Mouse (Mus musculus) activated CD4-positive, CD25-positive, alpha-beta regulatory T cell, adult 4 months (primary cell): Measurements from ENCODE around the gene Glt8d2. TPM values are rescaled to one million over a fixed set of nuclear protein-coding genes. Genes with fewer than 3 reads are reported as not detected.
"Not testable (repeated sequence)": the region's sequence is repeated elsewhere in the genome, so short reads cannot be mapped to it uniquely, and the experiment has no call there.

Experiments used
- ATAC-seq: one replicate; pipeline ENCODE4 v1.8.0; 2017
- polyA plus RNA-seq, 2 experiments: library from polyadenylated mRNA; unstranded; fragments of 100-300 nt; shearing (Covaris generic); gene quantifications; one replicate each; pipeline ENCODE4 v1.2.1; 2017

The Glt8d2 gene
- polyA plus RNA-seq, 2 experiments from 2014 or later, result 1.7 to 2.2 TPM

DNA sequence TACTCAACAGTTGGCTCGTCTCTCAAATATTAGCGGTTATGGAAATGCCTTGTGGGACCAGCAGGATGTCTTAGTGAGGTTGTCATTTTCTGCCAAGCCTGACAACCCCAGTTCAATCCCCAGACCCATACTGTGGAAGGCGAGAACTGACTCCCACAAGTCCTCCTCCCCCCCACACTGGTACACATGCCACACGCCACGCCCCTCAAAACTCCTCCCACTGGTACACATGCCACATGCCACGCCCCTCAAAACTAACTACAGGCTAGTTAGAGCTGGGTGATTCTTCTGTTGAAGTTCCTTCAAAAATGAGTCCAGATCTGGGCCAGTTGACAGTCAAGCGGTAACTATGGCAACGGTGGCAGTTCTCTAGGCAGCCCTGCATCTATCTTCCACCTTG, 44.4 kb downstream of the Glt8d2 start:
- ATAC-seq, result no peak

DNA sequence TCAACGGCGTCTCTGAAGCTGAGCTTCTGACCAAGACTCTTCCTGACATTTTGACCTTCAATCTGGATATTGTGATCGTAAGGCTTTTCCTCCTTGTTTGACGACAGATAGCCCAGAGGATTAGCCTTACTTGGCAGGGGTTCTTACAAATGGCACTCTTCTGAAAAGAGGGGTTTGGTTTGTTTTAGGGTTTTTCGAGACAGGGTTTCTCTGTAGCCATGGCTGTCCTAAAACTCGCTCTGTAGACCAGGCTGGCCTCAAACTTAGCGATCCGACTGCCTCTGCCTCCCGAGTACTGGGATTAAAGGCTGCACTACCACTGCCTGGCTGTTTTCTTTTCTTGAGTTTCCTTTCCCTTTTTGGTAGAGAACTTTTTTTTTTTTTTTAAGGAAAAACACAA, 49.0 kb downstream of the Glt8d2 start:
- no peak for ATAC-seq

DNA sequence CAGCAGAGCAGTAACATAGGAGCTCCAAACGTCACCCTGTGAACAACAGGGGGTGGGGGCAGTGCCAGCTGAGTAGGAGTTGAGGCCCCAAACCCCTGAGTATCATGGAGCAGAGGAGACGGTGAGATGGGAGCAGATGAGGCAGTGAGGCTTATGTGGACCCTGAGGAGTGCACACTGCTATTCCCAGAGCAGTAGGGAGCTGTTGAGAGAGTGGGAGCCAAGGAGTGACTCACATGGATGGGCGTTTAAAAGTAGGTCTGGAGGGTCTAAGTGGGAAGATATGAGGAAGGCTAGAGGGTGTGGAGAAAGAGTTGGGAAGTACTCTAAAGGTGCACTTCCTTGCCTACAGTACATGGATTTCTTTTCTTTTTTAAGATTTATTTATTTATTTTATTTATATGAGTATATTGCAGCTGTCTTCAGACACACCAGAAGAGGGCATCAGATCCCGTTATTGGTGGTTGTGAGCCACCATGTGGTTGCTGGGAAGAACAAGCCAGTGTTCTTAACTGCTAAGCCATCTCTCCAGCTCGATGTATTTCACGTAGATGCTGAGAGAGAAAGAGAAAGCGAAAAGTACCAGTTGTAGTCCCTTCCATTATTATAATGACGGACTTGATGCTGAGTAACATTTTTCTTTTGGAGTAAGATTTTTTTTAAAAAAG, 51.3 kb downstream of the Glt8d2 start:
- ATAC-seq, result no peak

DNA sequence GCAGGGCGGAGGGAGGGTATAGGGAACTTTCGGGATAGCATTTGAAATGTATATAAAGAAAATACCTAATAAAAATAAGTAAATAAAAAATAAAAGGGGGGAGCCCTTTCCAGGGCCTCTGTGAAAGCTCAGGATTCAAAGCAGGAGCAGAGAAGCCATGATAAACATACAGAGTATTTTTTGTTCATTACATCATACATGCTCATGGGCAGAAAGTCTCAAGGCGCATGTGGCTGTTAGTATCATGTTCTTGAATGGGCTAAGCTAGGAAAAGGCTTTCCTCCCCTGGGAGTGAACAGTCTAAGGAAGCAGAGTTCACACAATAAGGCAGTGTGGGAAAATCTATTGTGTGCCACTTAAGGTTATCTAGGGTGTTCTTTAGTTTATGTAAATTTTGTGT, 54.1 kb downstream of the Glt8d2 start:
- no peak for ATAC-seq

DNA sequence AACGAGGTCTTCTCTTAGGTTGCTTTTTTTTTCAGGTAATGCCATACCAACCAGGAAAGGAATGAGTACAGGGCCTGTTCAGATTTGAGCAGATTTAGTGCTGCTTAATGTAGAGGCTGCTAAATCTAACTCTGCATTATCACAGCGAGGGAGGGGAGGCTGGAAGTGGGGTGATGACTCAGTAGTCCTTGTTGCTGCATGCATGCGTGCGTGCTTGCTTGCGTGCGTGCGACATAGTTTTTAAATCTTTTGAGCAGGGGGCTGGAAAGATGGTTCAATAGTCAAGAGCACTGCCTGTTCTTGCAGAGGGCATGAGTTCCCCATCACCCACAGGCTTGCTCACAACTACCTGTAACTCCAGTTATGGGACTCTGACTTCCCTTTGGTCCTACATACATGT, 56.1 kb downstream of the Glt8d2 start:
- ATAC-seq, result no peak

DNA sequence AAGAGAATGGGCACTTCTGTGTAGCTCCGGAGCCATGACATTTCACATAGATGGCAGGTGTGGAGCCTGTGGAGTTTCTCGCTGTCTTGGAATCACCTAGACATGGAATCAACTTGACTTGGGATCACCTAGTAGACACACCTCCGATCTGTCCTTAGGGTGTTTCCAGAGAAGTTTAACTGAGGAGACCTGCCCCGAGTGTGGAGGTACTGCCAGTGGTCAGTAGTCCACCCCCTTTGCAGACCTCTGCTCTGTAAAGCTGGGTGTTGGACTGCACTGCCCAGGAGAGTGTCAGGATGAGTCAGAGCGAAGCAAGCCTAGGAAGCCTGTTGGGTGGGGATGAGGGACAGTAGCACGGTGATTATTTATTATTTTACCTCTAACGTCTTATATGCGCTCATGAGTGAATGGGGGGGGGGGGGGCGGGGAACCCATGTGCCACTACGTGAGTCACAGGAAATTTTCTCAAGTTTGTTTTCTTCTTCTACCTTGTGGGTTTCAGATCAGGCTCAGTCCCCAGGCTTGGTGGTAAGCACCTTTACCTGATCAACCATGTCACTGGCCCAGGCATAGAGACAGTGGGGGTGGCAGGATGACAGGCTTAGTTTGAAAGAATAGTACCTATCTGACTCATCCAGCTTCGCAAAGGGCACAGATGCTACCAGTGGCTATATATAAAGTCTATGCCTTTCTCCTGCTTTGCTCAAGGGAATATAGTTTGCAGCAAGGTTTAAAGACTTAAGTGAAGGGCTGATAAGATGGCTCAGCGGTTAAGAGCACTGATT, 57.8 kb downstream of the Glt8d2 start:
- peak; percentile 39 for ATAC-seq

DNA sequence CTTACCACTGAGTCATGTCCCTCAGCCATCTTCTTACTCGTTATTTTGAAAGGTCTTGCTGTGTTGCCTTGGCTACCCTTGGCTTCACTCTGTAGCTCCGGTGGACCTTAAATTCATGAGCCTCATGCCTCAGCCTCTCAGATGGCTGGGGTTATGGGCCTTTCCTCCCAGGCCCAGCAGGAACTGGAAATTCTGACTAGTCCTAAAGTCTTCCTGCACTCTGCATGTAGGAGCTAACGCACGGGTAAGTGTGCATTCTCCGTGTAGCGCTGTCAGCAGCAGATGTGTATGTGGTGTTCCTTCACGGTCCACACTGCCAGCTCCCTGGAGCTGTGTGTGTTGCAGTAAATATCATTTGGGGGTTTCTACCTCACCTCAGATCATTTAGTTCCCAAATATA, 59.3 kb downstream of the Glt8d2 start:
- no peak for ATAC-seq

DNA sequence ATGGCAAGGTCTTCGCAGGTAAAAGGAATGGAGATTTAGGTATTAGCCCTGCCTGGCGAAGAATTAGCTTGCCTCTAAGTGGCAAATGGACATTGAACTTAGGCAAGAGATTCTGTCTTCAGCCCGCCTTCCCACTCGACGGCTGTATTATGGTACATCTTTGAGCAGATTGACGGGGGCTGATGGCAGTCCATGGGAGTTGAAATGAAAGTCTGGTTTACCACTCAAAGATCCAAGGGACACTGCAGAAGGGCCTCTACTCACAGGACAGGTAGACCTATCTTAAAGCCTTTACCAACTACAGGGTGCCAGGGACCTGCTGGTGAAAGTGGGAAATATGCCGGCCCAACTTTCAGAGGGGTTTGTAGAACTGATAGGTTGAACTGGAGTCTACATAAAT, 60.0 kb downstream of the Glt8d2 start:
- no peak for ATAC-seq

DNA sequence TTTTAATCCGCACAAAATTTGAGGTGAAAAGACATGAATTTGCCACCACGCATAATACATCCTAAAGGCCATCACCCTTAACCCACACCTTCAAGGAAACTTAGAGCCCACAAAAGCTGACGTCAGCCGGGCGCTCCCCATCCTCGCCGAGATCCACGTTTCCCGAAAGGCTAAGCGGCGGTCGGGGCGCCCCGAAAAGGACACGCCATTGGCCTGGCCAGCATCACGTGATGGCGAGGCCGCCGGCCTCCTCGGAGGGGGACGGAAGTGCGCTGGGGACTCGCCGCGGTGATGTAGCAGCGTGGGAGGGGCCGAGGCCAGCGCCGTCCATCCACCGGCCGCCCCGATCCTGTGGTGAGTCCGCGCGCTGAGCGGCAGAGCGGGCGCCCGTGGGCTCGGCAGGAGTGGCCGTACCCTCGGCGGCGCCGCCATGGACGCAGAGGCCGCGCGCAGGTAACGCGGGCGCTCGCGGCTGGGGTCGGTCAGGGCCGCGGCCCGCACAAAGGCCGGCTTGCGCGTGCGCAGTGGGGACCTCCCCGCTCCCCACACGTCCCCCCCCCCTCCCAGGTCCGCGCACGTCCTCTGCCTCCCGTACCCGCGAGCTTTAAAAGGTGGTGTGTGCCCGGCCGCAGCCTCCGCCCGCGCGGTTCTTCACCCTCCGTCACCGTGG, 60.7 kb downstream of the Glt8d2 start, which contains the start of gene Tdg:
Tdg (plus strand) TSS at position 243 of the 670 bp plus-strand sequence.
- ATAC-seq, result peak; percentile 91

DNA sequence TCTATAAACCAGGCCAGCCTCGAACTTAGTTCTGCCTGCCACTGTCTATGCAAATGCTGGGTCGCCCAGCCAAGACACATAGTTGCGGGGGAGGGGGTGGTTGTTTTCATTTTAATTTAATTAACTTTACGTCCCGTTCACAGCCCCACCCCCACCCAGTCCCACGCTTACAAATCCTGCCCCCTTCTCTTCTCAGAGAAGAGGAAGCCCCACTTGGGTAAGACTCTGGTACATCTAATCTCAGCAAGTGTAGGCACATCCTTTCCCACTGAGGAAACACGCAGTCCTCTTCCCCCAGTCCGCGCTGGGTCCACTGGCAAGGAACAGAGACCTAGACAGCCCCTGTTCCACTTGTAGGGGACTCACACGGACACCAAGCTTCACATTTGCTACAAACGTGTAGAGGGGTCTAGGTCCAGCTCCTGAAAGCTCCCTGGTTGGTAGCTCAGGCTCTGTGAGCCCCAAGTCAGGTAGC, 61.3 kb downstream of the Glt8d2 start:
- peak; percentile 3 for ATAC-seq

DNA sequence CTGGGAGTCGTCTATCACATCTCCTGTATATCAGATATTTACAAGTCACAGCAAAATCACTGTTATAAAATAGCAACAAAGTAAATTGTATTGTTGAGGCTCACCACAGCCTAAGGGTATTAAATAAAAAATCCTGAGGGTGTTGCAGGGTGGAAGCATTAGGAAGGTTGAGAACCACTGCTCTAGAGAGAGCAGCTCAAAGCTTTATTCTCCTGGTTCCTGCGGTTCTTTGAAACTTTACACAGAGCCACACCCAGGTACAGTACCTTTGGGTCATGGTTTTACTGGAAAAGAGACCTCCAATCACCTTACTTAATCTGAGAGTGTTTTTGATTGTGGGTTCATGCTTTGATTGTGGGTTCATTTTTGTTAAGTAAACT, 66.9 kb downstream of the Glt8d2 start:
- ATAC-seq, result not testable (repeated sequence)

DNA sequence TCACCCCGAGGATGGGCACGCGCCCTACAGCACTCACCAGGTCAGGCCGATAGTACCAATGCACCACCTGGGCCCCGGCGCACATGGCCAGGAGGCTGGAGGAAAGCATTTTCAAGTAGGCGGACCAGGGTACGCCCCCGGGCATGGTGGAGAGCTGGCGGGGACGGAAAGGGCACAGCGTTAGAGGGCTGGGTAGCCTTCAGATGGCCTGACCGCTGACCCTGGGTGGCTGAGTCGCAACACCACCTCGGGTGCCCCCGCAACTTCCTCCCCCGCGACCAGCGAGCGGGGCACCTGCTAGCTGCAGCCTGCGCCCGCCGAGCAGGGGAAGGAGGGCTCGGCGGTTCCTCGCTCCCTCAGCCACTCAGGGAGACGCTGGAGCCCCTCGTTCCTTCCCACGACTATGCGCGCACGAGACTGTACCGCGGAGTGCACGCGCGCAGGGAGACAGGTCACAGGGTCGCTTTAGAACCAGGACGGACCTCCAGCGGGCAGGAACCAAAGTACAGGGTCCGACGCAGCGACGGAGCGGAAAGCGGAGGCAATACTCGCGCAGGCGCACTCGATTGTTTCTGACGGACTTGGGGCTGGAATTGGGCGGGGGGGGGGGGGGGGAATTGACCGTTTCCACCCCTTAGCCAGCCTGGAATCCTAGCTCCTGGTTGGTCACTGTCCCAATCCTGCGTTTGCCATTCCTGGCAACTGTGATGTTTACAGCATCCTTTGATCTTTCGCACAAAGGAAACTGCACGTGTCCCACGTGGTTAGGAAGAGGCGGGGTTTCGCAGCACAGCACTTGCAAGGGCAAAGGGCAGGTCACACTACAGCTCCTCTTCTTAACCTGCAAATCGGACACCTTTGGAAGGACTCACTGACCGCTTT, 67.5 kb downstream of the Glt8d2 start, which contains the start of gene 1190007I07Rik:
1190007I07Rik (minus strand) TSS at position 558 of the 882 bp plus-strand sequence.
- ATAC-seq, result peak; percentile 81

DNA sequence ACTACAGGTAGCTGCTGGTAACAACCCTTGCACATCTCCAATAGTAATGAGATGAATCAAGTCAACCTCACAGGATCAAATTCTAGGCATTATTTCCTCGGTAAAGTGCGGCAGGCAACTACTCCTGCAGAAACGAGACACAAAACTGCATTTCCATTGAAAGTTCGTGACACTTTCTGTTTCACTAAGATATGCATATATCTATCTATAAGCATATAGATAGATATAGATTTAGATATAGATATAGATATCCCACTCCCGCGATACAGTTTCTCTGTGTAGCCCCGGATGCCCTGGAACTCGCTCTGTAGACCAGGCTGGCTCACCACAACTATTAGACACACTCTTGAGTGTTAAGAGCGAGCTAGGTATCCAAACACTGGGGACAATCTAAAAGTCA, 68.2 kb downstream of the Glt8d2 start:
- no peak for ATAC-seq

Other genes starting within 250 kb of the Glt8d2 start
- gene Gm1553, start 198.0 kb downstream of the Glt8d2 start, polyA plus RNA-seq, result not detected
- gene 1190007I07Rik, start 67.4 kb downstream of the Glt8d2 start, polyA plus RNA-seq, result 10 to 100 TPM; 26.8 to 32.9 TPM
- 10 to 100 TPM; 23.3 to 24.5 TPM for gene Tdg, start 60.8 kb downstream of the Glt8d2 start, polyA plus RNA-seq
- 10 to 100 TPM; 23.2 to 23.6 TPM for gene Hcfc2, start 5.5 kb upstream of the Glt8d2 start, polyA plus RNA-seq
- 10 to 100 TPM; 78.3 to 81.3 TPM for gene Nfyb, start 73.5 kb upstream of the Glt8d2 start, polyA plus RNA-seq
- gene Txnrd1, start 143.3 kb upstream of the Glt8d2 start, polyA plus RNA-seq, result 10 to 100 TPM; 27.5 to 28.0 TPM
- 1 to 10 TPM in 1 of 2 experiments, under 1 TPM in 1; 0.76 to 1.2 TPM for gene Eid3, start 176.0 kb upstream of the Glt8d2 start, polyA plus RNA-seq